Mouse (Mus musculus) kidney, postnatal 0 days (tissue): ENCODE results near the gene Ppp1r9a. TPM values are rescaled to one million over a fixed set of nuclear protein-coding genes. Genes with fewer than 3 reads are reported as not detected.

Experiments
- ATAC-seq: fragments of 200-750 bp; cut with Nextera tagmentation; replicated peaks from 2 replicates; pipeline ENCODE4 v1.8.0; 2017; ENCODE audit warnings: low read depth, moderate number of reproducible peaks, moderate TSS enrichment, moderate library complexity; ENCODE audit not compliant: low FRiP score
- DNase-seq: peaks from one replicate; pipeline ENCODE4 v3.0.0-alpha.2; 2016; ENCODE audit warnings: low spot score
- H3K27ac ChIP-seq: fragments of 300-500 bp; sonication (generic); 2 replicates; pipeline ENCODE4 v1.5.1; 2014; ENCODE audit warnings: mild to moderate bottlenecking
- H3K27me3 ChIP-seq: fragments of 300-500 bp; sonication (generic); 2 replicates; pipeline ENCODE4 v1.6.1; 2014; ENCODE audit warnings: low read length, mixed read lengths; ENCODE audit not compliant: insufficient read depth
- H3K36me3 ChIP-seq: fragments of 300-500 bp; sonication (generic); 2 replicates; pipeline ENCODE4 v1.6.1; 2014; ENCODE audit warnings: low read length, mixed read lengths; ENCODE audit not compliant: insufficient read depth
- H3K4me1 ChIP-seq: fragments of 300-500 bp; sonication (generic); replicated peaks from 2 replicates; pipeline ENCODE4 v1.6.1; 2014; ENCODE audit warnings: antibody characterized with exemption, low read length, mixed read lengths; ENCODE audit not compliant: insufficient read depth
- H3K4me2 ChIP-seq: fragments of 300-500 bp; sonication (generic); 2 replicates; pipeline ENCODE4 v1.6.1; 2014; ENCODE audit warnings: mild to moderate bottlenecking, low read length, moderate library complexity, mixed read lengths
- H3K4me3 ChIP-seq: fragments of 300-500 bp; sonication (generic); replicated peaks from 2 replicates; pipeline ENCODE4 v1.5.1; 2014; ENCODE audit warnings: low read depth, low read length
- H3K9ac ChIP-seq: fragments of 300-500 bp; sonication (generic); 2 replicates; pipeline ENCODE4 v1.6.1; 2014; ENCODE audit warnings: low read depth, low read length
- H3K9me3 ChIP-seq: fragments of 300-500 bp; sonication (generic); replicated peaks from 2 replicates; pipeline ENCODE4 v1.6.1; 2016; ENCODE audit warnings: low read length, inconsistent platforms, mixed read lengths
- CTCF ChIP-seq: IDR thresholded peaks from 2 replicates; pipeline ENCODE4 v1.5.1; 2016; ENCODE audit warnings: antibody characterized with exemption, low read depth, mild to moderate bottlenecking, moderate library complexity
- WGBS: fragments of 180-500 bp; shearing (Covaris S2); extraction: QIAGEN DNeasy Blood & Tissue Kit; methylation state at CpG from one replicate; pipeline ENCODE4 v1.1.7; 2014; 5-methylcytosine and 5-hydroxymethylcytosine counted together
- polyA plus RNA-seq: library from polyadenylated mRNA; unstranded; fragments of >200 nt; fragmentation: Nextera tagmentation; extraction: Ambion mirVana; gene quantifications from 2 replicates; pipeline ENCODE4 v1.2.1, GENCODE M21; 2015

Gene Ppp1r9a
- polyA plus RNA-seq, 1 experiment from 2014 or later: 8.2 TPM

GRCm38 (mm10) chr6:4971229-4971628, 68.5 kb downstream of the Ppp1r9a start:
- H3K4me2 ChIP-seq: no peak overlapping the region
- H3K36me3 ChIP-seq: no peaks in the 10 kb centered on the region
- no peak for TF ChIP-seq CTCF
- DNase-seq: no peak
- no peaks in the 10 kb centered on the region for H3K9me3 ChIP-seq
- no peaks in the 10 kb centered on the region for H3K27me3 ChIP-seq
- no peak overlapping the region for H3K9ac ChIP-seq
- H3K27ac ChIP-seq: no peak overlapping the region
- no peak overlapping the region for H3K4me3 ChIP-seq
- WGBS: 92% methylated on average over 9 of the region's 9 CpGs
- ATAC-seq: no peak
- no peaks in the 10 kb centered on the region for H3K4me1 ChIP-seq

GRCm38 (mm10) chr6:4972808-4973207, 70.1 kb downstream of the Ppp1r9a start:
- no peak overlapping the region for H3K9ac ChIP-seq
- H3K27ac ChIP-seq: no peak overlapping the region
- no peaks in the 10 kb centered on the region for H3K4me1 ChIP-seq
- H3K4me3 ChIP-seq: no peak overlapping the region
- TF ChIP-seq CTCF: peak; percentile 12; the same call in 1 of the 2 replicates
- no peaks in the 10 kb centered on the region for H3K27me3 ChIP-seq
- DNase-seq (no peak), ATAC-seq (peak; percentile 78)
- WGBS: 25% methylated on average over 6 of the region's 6 CpGs
- H3K4me2 ChIP-seq: no peak overlapping the region
- H3K36me3 ChIP-seq: no peaks in the 10 kb centered on the region
- H3K9me3 ChIP-seq: no peaks in the 10 kb centered on the region

- DNase-seq (no peak), ATAC-seq (peak; percentile 65; the same call in 1 of the 2 replicates)
- H3K27me3 ChIP-seq: no peaks in the 10 kb centered on the region
- TF ChIP-seq CTCF: no peak
- H3K4me1 ChIP-seq: no peaks in the 10 kb centered on the region
- no peaks in the 10 kb centered on the region for H3K9me3 ChIP-seq
- no peak overlapping the region for H3K9ac ChIP-seq
- no peak overlapping the region for H3K4me3 ChIP-seq
- no peak overlapping the region for H3K27ac ChIP-seq
- H3K4me2 ChIP-seq: no peak overlapping the region
- WGBS: 72% methylated on average over 10 of the region's 10 CpGs
- H3K36me3 ChIP-seq: no peaks in the 10 kb centered on the region
Observed at GRCm38 (mm10) chr6:4973337-4973736, 70.6 kb downstream of the Ppp1r9a start.

- no peak overlapping the region for H3K9ac ChIP-seq
- WGBS: 87% methylated on average over 4 of the region's 4 CpGs
- no peak overlapping the region for H3K4me2 ChIP-seq
- H3K9me3 ChIP-seq: no peaks in the 10 kb centered on the region
- no peak overlapping the region for H3K27ac ChIP-seq
- H3K4me1 ChIP-seq: no peaks in the 10 kb centered on the region
- no peak overlapping the region for H3K4me3 ChIP-seq
- no peak for TF ChIP-seq CTCF
- no peaks in the 10 kb centered on the region for H3K36me3 ChIP-seq
- no peak for ATAC-seq
- no peak for DNase-seq
- H3K27me3 ChIP-seq: no peaks in the 10 kb centered on the region
Observed at GRCm38 (mm10) chr6:4977515-4977914, 74.8 kb downstream of the Ppp1r9a start.

- no peak for ATAC-seq
- Histone ChIP-seq H3K27me3 (no peaks in the 10 kb centered on the region), H3K4me2 (no peak overlapping the region), H3K4me3 (no peak overlapping the region), H3K27ac (no peak overlapping the region), H3K9me3 (no peaks in the 10 kb centered on the region), H3K36me3 (no peaks in the 10 kb centered on the region), H3K9ac (no peak overlapping the region), H3K4me1 (no peaks in the 10 kb centered on the region)
- no peak for DNase-seq
- no peak for TF ChIP-seq CTCF
- WGBS: 91% methylated on average over 2 of the region's 2 CpGs
Observed at GRCm38 (mm10) chr6:4978249-4978648, 75.5 kb downstream of the Ppp1r9a start.

- no peaks in the 10 kb centered on the region for H3K4me1 ChIP-seq
- no peaks in the 10 kb centered on the region for H3K9me3 ChIP-seq
- H3K27ac ChIP-seq: no peak overlapping the region
- no peak for ATAC-seq
- no peak overlapping the region for H3K4me3 ChIP-seq
- H3K27me3 ChIP-seq: no peaks in the 10 kb centered on the region
- H3K9ac ChIP-seq: no peak overlapping the region
- H3K4me2 ChIP-seq: no peak overlapping the region
- no peak for DNase-seq
- H3K36me3 ChIP-seq: no peaks in the 10 kb centered on the region
- TF ChIP-seq CTCF: no peak
Observed at GRCm38 (mm10) chr6:4978897-4979296, 76.2 kb downstream of the Ppp1r9a start.

GRCm38 (mm10) chr6:4980113-4980512, 77.4 kb downstream of the Ppp1r9a start:
- Histone ChIP-seq H3K27me3 (no peaks in the 10 kb centered on the region), H3K4me1 (no peaks in the 10 kb centered on the region), H3K9me3 (no peaks in the 10 kb centered on the region), H3K36me3 (no peaks in the 10 kb centered on the region), H3K27ac (no peak overlapping the region), H3K4me2 (no peak overlapping the region), H3K4me3 (no peak overlapping the region), H3K9ac (no peak overlapping the region)
- DNase-seq: no peak
- TF ChIP-seq CTCF: no peak
- no peak for ATAC-seq
- 85% methylated on average over 3 of the region's 3 CpGs for WGBS
